Mouse (Mus musculus): ENCODE data around the gene Copb2. TPM values are rescaled to one million over a fixed set of nuclear protein-coding genes. Genes with fewer than 3 reads are reported as not detected.

Gene Copb2
- polyA plus RNA-seq, 1 experiment from 2014 or later: 169 TPM

DNA sequence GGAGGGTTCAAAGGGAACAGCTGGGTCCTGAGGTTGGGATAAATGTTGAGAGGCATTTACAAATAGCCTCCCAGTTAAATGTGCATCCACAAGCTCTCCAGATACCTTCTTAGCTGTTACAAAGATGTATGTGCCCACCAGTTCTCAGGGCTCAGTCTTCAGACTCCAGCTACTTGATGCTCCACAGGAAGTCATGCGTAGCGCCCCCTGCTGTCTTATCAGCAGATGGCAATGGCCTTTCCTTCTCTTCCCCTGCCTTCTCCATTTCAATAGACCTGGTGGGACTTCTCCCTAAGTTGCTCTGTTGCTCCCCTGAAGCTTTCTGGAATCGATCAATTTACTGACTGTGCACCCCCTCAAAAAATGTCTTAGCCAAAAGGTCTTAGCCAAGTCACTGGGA, 65.0 kb downstream of the Copb2 start:
- Histone ChIP-seq H3K4me1 (replicated peaks; ENCODE audit: control insufficient read depth, insufficient read depth, low read length) (no peaks in the 10 kb centered on the region), H3K27ac (ENCODE audit: low read length) (no peak overlapping the region), H3K36me3 (ENCODE audit: control insufficient read depth, insufficient read depth, low read length) (no peaks in the 10 kb centered on the region), H3K9ac (ENCODE audit: low read length) (no peak overlapping the region), H3K9me3 (ENCODE audit: control insufficient read depth, low read length) (no peaks in the 10 kb centered on the region), H3K4me3 (ENCODE audit: low read length) (no peak overlapping the region), H3K27me3 (ENCODE audit: control insufficient read depth, insufficient read depth, low read depth, low read length) (no peaks in the 10 kb centered on the region), H3K4me2 (ENCODE audit: low read depth, low read length) (no peak overlapping the region)
- 39% methylated on average over 3 of the region's 3 CpGs for WGBS
- no peak for ATAC-seq (ENCODE audit: low read depth)

DNA sequence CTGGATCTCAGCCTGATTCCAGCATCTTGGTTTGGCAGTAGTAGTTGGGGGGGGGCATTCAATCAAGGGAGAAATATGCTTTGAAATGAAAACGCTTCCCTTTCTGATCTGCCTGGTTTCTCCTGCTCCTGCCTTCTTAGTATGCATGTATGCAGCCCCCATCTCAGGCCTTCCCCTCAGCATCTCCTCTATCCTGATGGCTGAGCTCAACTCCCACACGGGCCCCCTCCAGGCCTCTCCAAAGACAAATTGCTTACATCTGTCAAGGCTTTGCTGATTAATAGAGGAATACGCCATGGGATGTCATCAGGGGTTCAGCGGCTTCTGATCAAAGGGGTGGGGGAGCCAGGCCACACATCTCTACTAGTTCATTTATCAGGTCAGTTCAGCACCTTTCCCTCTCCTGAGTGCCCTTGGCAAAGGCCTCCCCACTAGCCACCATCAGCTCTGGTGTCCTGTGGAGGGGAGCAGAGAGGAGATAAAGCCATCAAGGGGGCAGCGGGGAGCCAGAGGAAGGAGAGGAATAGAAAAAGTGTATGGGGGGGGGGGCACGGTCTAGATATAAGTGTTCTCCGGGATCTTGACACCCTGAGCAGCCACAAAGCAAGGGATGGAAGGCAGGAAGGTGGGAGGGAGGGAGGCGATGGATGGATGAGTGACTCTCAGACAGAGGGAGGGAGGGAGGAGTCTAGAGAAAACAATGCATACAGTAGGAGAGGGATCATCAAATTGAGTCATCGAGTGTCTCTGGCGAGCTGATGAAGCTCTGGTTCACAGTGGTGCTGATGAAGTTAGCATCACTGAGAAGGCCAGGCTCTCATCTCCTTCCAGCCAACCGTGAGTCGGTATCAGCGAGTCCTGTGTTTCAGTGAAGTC, 70.0 kb downstream of the Copb2 start:
- no peaks in the 10 kb centered on the region for H3K4me1 ChIP-seq (replicated peaks; ENCODE audit: control insufficient read depth, insufficient read depth, low read length)
- H3K9ac ChIP-seq (ENCODE audit: low read length): no peak overlapping the region
- no peaks in the 10 kb centered on the region for H3K9me3 ChIP-seq (ENCODE audit: control insufficient read depth, low read length)
- no peak overlapping the region for H3K4me2 ChIP-seq (ENCODE audit: low read depth, low read length)
- H3K4me3 ChIP-seq (ENCODE audit: low read length): no peak overlapping the region
- WGBS: 58% methylated on average over 13 of the region's 13 CpGs
- H3K27ac ChIP-seq (ENCODE audit: low read length): no peak overlapping the region
- H3K36me3 ChIP-seq (ENCODE audit: control insufficient read depth, insufficient read depth, low read length): no peaks in the 10 kb centered on the region
- ATAC-seq (ENCODE audit: low read depth): no peak
- H3K27me3 ChIP-seq (ENCODE audit: control insufficient read depth, insufficient read depth, low read depth, low read length): no peaks in the 10 kb centered on the region

Other genes with a start within 250 kb of the Copb2 start
- gene Rbp1, start 140.8 kb upstream of the Copb2 start, polyA plus RNA-seq (2015; fragmentation: Nextera tagmentation; extraction: Ambion mirVana): 96.5 and 102 TPM in 2 replicates
- 1.5 and 2.2 TPM in 2 replicates for gene Rbp2, start 77.6 kb upstream of the Copb2 start, polyA plus RNA-seq (2015; fragmentation: Nextera tagmentation; extraction: Ambion mirVana)
- gene Mrps22, start 37.9 kb downstream of the Copb2 start, polyA plus RNA-seq (2015; fragmentation: Nextera tagmentation; extraction: Ambion mirVana): 46.2 and 51.5 TPM in 2 replicates